Mouse (Mus musculus): ENCODE data around the gene Sdk1.

The Sdk1 gene

GRCm38 (mm10) chr5:142149594-142149993 lies 908.3 kb downstream of the Sdk1 start:
- peak; percentile 64 to 72 for DNase-seq

GRCm38 (mm10) chr5:142150756-142151155 lies 909.5 kb downstream of the Sdk1 start:
- DNase-seq = no peak

- peak in 1 of 2 experiments; percentile 33 for DNase-seq
Measured at GRCm38 (mm10) chr5:142156868-142157852, 915.9 kb downstream of the Sdk1 start.

GRCm38 (mm10) chr5:142163483-142163882 lies 922.2 kb downstream of the Sdk1 start:
- no peak for DNase-seq

GRCm38 (mm10) chr5:142173636-142174035 lies 932.3 kb downstream of the Sdk1 start:
- DNase-seq = peak; percentile 93 to 94

- no peak for DNase-seq
Measured at GRCm38 (mm10) chr5:142178164-142178563, 936.9 kb downstream of the Sdk1 start.

- DNase-seq = no peak
Measured at GRCm38 (mm10) chr5:142179304-142179703, 938.0 kb downstream of the Sdk1 start.

- no peak for DNase-seq
Measured at GRCm38 (mm10) chr5:142181862-142182261, 940.6 kb downstream of the Sdk1 start.

GRCm38 (mm10) chr5:142188765-142189164 lies 947.5 kb downstream of the Sdk1 start:
- DNase-seq = no peak

- DNase-seq = peak in 1 of 2 experiments; percentile 5
Measured at GRCm38 (mm10) chr5:142209911-142210310, 968.6 kb downstream of the Sdk1 start.

DNA sequence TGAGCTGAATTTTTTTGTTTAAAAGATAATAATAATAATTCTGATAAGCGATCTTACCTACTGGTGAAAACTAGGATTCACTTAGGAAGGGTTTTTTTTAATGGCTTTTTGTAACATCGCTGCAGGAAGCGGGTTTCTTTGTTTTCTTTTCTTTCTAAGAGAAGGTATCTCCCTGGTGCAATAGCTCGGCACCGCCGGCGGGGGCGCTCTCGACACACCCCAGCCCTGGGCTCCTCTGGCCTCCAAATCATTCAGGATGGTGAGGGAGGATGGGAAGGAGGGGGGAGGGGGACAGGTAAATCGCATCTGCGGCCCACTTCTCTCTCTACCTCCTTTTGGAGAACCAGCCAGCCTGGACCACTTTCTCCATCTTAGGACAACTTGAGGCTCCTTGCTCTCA lies 971.0 kb downstream of the Sdk1 start:
- DNase-seq = no peak

DNA sequence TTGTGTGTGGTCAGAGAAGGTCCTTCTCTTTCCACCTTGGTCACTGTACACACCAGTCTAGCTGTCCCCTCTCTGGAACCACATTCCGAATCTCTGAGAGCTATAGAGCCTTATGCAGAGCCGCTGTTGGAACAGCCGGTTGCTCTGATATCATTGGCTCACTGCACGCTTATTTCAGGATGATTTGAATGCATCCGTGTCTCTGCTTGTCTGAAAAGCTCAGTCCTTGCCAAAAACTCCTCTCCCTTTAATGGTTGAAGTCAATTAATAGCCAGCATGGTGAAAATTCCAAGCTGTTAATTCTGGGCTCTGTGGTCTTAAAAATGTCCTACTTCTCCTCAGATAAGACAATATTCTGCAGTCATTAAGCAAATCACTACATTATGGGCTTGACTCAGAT lies 974.7 kb downstream of the Sdk1 start:
- peak; percentile 22 to 23 for DNase-seq

GRCm38 (mm10) chr5:142220851-142221503 lies 979.7 kb downstream of the Sdk1 start:
- DNase-seq = peak; percentile 30 to 32

DNA sequence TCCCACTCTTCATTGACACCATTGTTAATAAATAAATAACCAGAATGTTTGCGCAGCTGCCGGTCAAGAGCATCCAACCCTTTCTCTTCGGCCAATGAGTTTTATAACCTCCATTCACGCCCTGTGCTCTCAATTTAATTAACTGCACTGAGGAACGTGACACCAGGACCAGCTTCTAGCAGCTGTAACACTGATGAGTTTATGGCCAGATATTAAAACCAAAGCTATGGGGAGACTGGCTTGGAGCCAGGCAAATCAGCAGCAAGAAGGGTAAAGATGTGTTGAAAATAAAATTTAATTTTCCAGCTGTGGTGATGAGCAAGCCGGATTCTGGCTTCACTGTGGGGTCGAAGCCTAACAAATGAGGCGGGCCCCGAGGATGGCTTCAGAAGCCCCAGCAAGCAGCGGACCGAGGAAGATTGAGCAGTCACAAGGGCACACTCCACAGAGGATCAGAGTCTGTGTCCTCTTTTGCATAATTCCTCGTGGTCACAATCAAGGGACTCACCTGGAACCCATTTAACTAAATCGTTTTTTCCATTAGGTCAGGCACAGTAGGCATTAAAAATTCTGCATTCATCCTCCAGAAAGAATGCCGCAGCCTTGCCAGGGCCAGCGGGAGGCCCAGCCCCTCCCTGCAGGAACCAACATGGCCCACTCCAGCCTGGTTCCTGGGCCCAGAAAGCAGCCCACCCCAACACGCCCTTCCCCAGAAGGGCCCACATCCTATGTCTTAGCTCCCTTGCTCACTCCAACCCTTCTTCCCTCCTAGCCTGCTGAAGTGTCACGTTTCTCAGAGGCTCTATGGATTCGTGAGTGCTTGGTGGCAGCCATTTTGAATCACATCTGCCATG lies 987.9 kb downstream of the Sdk1 start:
- DNase-seq = no peak

GRCm38 (mm10) chr5:142229811-142230205 lies 988.5 kb downstream of the Sdk1 start:
- no peak for DNase-seq

GRCm38 (mm10) chr5:142240288-142240687 lies 999.0 kb downstream of the Sdk1 start:
- DNase-seq = no peak

DNA sequence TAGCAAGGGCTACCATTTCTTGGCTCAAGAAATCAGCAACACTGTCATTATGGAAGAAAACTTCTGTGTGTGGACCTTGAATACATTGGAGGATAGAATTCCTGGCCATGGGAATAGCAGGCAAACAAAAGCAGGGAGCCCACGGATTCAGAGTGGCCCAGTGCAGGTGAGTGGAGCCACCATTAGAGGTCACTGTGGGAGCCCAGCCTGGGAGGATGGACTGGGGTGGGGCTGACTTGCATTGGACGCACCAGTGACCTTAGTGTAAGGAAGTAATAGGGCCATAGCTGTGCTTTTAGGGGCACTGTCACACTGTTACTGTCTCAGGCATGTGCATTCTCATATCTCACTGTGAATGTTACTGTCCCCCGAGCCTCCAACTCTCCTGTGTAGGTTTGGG lies 1001.3 kb downstream of the Sdk1 start:
- DNase-seq = no peak

- DNase-seq = no peak
Measured at GRCm38 (mm10) chr5:142243069-142243468, 1001.8 kb downstream of the Sdk1 start.

GRCm38 (mm10) chr5:142256231-142256630 lies 1014.9 kb downstream of the Sdk1 start:
- no peak for DNase-seq

GRCm38 (mm10) chr5:142258716-142259115 lies 1017.4 kb downstream of the Sdk1 start:
- DNase-seq = peak; percentile 50 to 68

DNA sequence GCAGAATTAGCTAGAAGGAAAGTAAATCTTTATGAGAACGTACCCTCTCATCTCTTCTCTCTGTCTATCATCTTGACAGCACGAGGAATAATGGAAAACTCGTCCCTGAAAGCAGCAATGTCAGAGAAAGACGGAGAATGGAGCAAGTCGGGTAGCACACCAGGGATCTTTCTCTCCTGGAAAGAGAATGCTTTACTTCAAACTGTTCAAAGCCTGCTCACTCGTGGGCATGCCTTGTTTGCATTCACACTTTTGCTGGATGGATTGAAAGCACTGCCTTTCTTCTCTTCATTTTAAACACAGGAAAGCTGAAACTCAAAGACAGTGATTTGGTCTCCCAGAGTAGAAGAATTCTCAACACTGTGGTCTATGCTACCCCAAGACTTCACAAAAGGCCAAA lies 1020.8 kb downstream of the Sdk1 start:
- DNase-seq = no peak

All from cerebellum, postnatal 36 days (tissue).